Mouse (Mus musculus): ENCODE data around the gene Stk24. TPM values are rescaled to one million over a fixed set of nuclear protein-coding genes. Genes with fewer than 3 reads are reported as not detected.

Gene Stk24
- polyA plus RNA-seq, 1 experiment from 2014 or later, result 52.9 TPM

- Histone ChIP-seq H3K9ac (no peak overlapping the region), H3K9me3 (replicated peaks) (no peaks in the 10 kb centered on the region), H3K4me1 (replicated peaks) (peaks cover 38% of the 10 kb centered on the region), H3K4me2 (no peak overlapping the region), H3K36me3 (peaks cover 48% of the 10 kb centered on the region), H3K27me3 (replicated peaks) (no peaks in the 10 kb centered on the region), H3K4me3 (no peak overlapping the region), H3K27ac (ENCODE audit: poor library complexity, severe bottlenecking) (peak overlapping the region; percentile 56)
- 56% methylated on average over 7 of the region's 7 CpGs for WGBS
- ATAC-seq (ENCODE audit: insufficient number of reproducible peaks, low FRiP score), result no peak
Observed at GRCm38 (mm10) chr14:121247287-121247686, 132.5 kb downstream of the Stk24 start.

DNA sequence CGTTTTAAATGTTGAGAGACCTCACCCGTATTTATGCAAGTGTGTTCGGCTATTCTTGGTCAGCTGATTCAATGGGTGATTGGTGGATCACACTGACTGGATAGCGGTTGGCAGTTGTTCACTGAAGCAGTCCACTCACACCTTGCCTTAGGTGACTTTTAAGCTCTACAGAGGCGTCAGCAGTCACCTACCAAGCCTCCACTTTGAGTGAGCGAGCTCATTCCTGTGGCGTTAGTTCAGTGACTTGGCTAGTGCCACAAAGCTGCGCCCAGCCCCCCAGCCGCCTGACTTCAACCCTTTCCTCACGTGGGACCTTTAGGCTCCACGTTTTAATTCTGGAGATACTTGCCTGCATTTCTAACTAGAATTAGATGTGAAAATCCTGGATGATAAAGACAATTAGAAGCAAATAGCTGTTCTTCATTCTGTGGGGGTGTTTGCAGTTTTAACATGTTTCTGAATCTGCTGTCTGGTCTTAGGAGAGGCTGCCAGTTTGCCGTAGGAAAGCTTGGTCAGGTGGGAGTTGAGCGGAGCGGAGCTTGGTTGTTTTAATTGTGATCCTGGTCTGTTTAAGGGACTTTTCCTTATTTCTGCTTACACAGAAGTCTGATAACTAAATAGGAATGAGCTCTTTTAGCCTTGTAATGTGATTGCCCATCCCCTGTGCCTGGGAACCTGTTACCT is 133.6 kb downstream of the Stk24 start:
- H3K36me3 ChIP-seq, result peaks cover 59% of the 10 kb centered on the region
- ATAC-seq (ENCODE audit: insufficient number of reproducible peaks, low FRiP score), result no peak

GRCm38 (mm10) chr14:121244104-121244503 is 135.7 kb downstream of the Stk24 start:
- peak; percentile 25; the same call in 1 of the 2 replicates for ATAC-seq (ENCODE audit: insufficient number of reproducible peaks, low FRiP score)
- Histone ChIP-seq H3K9me3 (replicated peaks) (no peaks in the 10 kb centered on the region), H3K27ac (ENCODE audit: poor library complexity, severe bottlenecking) (no peak overlapping the region), H3K4me2 (no peak overlapping the region), H3K4me3 (no peak overlapping the region), H3K36me3 (peaks cover 57% of the 10 kb centered on the region), H3K9ac (no peak overlapping the region), H3K4me1 (replicated peaks) (peaks cover 35% of the 10 kb centered on the region), H3K27me3 (replicated peaks) (no peaks in the 10 kb centered on the region)
- WGBS, result 90% methylated on average over 15 of the region's 15 CpGs

More for the DNA sequence above, 133.6 kb downstream of the Stk24 start:
- WGBS, result 52% methylated on average over 14 of the region's 14 CpGs
- Histone ChIP-seq H3K4me2 (0 out of 2 replicates have a peak overlapping the region, but pooled peaks have one; percentile 5), H3K27ac (ENCODE audit: poor library complexity, severe bottlenecking) (peak overlapping the region; percentile 65), H3K9me3 (replicated peaks) (no peaks in the 10 kb centered on the region), H3K4me3 (no peak overlapping the region), H3K27me3 (replicated peaks) (no peaks in the 10 kb centered on the region), H3K9ac (no peak overlapping the region), H3K4me1 (replicated peaks) (peaks cover 38% of the 10 kb centered on the region)

DNA sequence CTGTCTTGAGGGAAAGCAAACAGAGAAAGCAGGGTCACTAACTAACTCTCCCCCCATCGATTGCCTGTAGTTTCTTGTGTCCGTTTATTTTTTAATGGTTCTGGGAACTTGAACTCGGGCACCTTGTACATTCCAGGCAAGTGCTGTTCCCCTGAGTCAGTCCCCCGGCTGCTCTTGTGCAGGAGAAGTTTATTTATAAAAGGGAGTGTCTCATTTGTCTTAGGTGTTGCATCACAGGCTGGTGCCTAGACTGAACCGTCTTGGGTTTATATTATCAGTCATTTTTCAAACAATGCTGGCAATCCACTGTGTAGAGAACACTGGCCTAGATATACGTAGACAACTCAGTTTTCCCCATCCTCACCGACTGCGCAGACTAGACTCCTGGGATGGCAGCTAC is 140.4 kb downstream of the Stk24 start:
- no peak for ATAC-seq (ENCODE audit: insufficient number of reproducible peaks, low FRiP score)

DNA sequence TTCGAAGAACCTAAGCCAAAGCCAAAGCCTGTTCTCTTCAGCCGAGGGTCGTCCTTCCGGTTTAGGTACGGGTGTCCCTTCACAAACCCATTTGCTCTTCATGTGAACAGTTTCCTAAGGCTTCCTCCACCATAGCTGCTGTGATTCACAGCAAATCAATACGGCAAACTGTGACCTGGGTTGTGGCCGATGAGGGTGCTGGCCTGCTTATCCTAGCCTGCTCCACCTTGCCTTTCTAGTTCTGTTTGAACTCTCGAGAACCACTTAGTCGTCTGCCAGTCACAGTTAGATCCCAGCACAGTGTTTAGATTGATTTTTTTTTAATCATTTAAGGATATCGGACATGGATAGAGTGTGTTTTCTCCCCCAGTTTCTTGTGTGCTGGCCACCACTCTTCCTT is 141.1 kb downstream of the Stk24 start:
- Histone ChIP-seq H3K4me1 (replicated peaks) (0 out of 2 replicates have a peak, but pooled peaks cover 3% of the 10 kb centered on the region), H3K36me3 (peaks cover 77% of the 10 kb centered on the region), H3K9me3 (replicated peaks) (no peaks in the 10 kb centered on the region), H3K4me3 (no peak overlapping the region), H3K27me3 (replicated peaks) (no peaks in the 10 kb centered on the region), H3K27ac (ENCODE audit: poor library complexity, severe bottlenecking) (no peak overlapping the region), H3K4me2 (no peak overlapping the region), H3K9ac (no peak overlapping the region)
- ATAC-seq (ENCODE audit: insufficient number of reproducible peaks, low FRiP score), result no peak
- WGBS, result 87% methylated on average over 10 of the region's 10 CpGs

More for the DNA sequence above, 140.4 kb downstream of the Stk24 start:
- peaks cover 77% of the 10 kb centered on the region for H3K36me3 ChIP-seq
- H3K9ac ChIP-seq, result no peak overlapping the region
- H3K27ac ChIP-seq (ENCODE audit: poor library complexity, severe bottlenecking), result no peak overlapping the region
- H3K27me3 ChIP-seq (replicated peaks), result no peaks in the 10 kb centered on the region
- no peak overlapping the region for H3K4me3 ChIP-seq
- H3K4me1 ChIP-seq (replicated peaks), result no peaks in the 10 kb centered on the region
- H3K9me3 ChIP-seq (replicated peaks), result no peaks in the 10 kb centered on the region
- no peak overlapping the region for H3K4me2 ChIP-seq
- WGBS, result 82% methylated on average over 8 of the region's 8 CpGs

- WGBS, result 86% methylated on average over 4 of the region's 4 CpGs
- no peak overlapping the region for H3K4me3 ChIP-seq
- no peaks in the 10 kb centered on the region for H3K9me3 ChIP-seq (replicated peaks)
- 0 out of 2 replicates have a peak, but pooled peaks cover 3% of the 10 kb centered on the region for H3K4me1 ChIP-seq (replicated peaks)
- no peak overlapping the region for H3K9ac ChIP-seq
- ATAC-seq (ENCODE audit: insufficient number of reproducible peaks, low FRiP score), result no peak
- H3K27ac ChIP-seq (ENCODE audit: poor library complexity, severe bottlenecking), result no peak overlapping the region
- H3K27me3 ChIP-seq (replicated peaks), result no peaks in the 10 kb centered on the region
- H3K36me3 ChIP-seq, result peaks cover 75% of the 10 kb centered on the region
- H3K4me2 ChIP-seq, result no peak overlapping the region
Observed at GRCm38 (mm10) chr14:121236736-121237135, 143.1 kb downstream of the Stk24 start.

Other genes starting within 250 kb of the Stk24 start
- gene Slc15a1, start 125.2 kb upstream of the Stk24 start, polyA plus RNA-seq (2016; fragmentation: Nextera tagmentation; extraction: Ambion mirVana), result 0.13 TPM in 1 of 2 replicates, not detected in the other

Measured in heart, embryonic 12.5 days (tissue).